Mouse (Mus musculus) liver, adult 2 months (tissue): ENCODE data around the gene Mki67.

ENCODE experiments used
- CTCF ChIP-seq: fragments of 200-500 bp; IDR thresholded peaks from 2 replicates; pipeline ENCODE4 v1.5.1; 2011; ENCODE audit warnings: low read depth, low read length, control low read depth
- POLR2A ChIP-seq: fragments of 200-500 bp; IDR thresholded peaks from 2 replicates; pipeline ENCODE4 v1.6.1; 2011; ENCODE audit warnings: low read length, control low read depth; ENCODE audit not compliant: insufficient read depth; ENCODE audit errors: extremely low read depth

GRCm38 (mm10) chr7:135734379-135734778 is 18.2 kb upstream of the Mki67 start:
- no peak for TF ChIP-seq CTCF
- no peak for TF ChIP-seq POLR2A
